In genomic region chr11:77851483-77852010, GRCm38 (mm10) we compare ENCODE assay signal across 16 mouse cellular contexts. TPM values are rescaled to one million over a fixed set of nuclear protein-coding genes. Genes with fewer than 3 reads are reported as not detected.
DNase-seq lines count a peak whose midpoint lies in the region; ATAC-seq and TF ChIP-seq lines count a peak whose summit lies in the region.
"Had no signal": no experiment of that assay in that cellular context is flagged by ENCODE, and none has a peak within 500 bp of the region (broad histone marks: within the 10 kb centered on the region; RNA-seq: fewer than 3 reads in every experiment).

No protein-coding gene starts in this region.

- peak overlapping the region; percentile 44; the same call in 1 of the 2 replicates for H3K27ac ChIP-seq in limb, embryonic 15.5 days
- no peak overlapping the region for H3K27ac ChIP-seq in limb, embryonic 10.5 days
- H3K27ac ChIP-seq in forebrain, postnatal 0 days (ENCODE audit: low read depth, low read length), result peak overlapping the region; percentile 92
- peak overlapping the region; percentile 68; the same call in 1 of the 2 replicates for H3K27ac ChIP-seq in midbrain, embryonic 11.5 days (ENCODE audit: low read depth, low read length)
- H3K27ac ChIP-seq in olfactory bulb, adult 2 months (ENCODE audit: insufficient read depth, low read depth, low read length), result peak overlapping the region; percentile 73
- H3K27ac ChIP-seq: lung, embryonic 15.5 days had no signal

- no peak overlapping the region for H3K4me3 ChIP-seq in limb, embryonic 15.5 days
- H3K4me3 ChIP-seq in limb, embryonic 10.5 days, result no peak overlapping the region
- no peak overlapping the region for H3K4me3 ChIP-seq in forebrain, postnatal 0 days (ENCODE audit: low read depth, low read length)
- no peak overlapping the region for H3K4me3 ChIP-seq in midbrain, embryonic 11.5 days (ENCODE audit: low read depth, low read length)
- no peak overlapping the region for H3K4me3 ChIP-seq in olfactory bulb, adult 2 months (ENCODE audit: insufficient read depth, low read depth, low read length)
- H3K4me3 ChIP-seq: lung, embryonic 15.5 days had no signal

- no peak for TF ChIP-seq POLR2A in olfactory bulb, adult 2 months (IDR thresholded peaks at IDR 0.05; ENCODE audit: insufficient read depth, low read depth, low read length)

- peaks cover 22% of the 10 kb centered on the region for H3K4me1 ChIP-seq in limb, embryonic 15.5 days
- H3K4me1 ChIP-seq in limb, embryonic 10.5 days, result peaks cover 58% of the 10 kb centered on the region
- H3K4me1 ChIP-seq in forebrain, postnatal 0 days (ENCODE audit: insufficient read depth), result peaks cover 34% of the 10 kb centered on the region
- H3K4me1 ChIP-seq in midbrain, embryonic 11.5 days (ENCODE audit: control insufficient read depth, insufficient read depth, low read length), result peaks cover 22% of the 10 kb centered on the region
- H3K4me1 ChIP-seq in olfactory bulb, adult 2 months (ENCODE audit: control insufficient read depth, insufficient read depth, low read length), result peaks cover 62% of the 10 kb centered on the region

- 79% methylated on average over 6 of the region's 6 CpGs for WGBS in limb, embryonic 15.5 days
- WGBS in limb, embryonic 10.5 days, result 70% methylated on average over 6 of the region's 6 CpGs
- WGBS in forebrain, postnatal 0 days, result 54% methylated on average over 6 of the region's 6 CpGs
- WGBS in midbrain, embryonic 11.5 days, result 76% methylated on average over 6 of the region's 6 CpGs
- WGBS in olfactory bulb, adult 2 months, result 60% methylated on average over 6 of the region's 6 CpGs

- DNase-seq in limb, embryonic 10.5 days (ENCODE audit: low spot score), result no peak
- no peak for DNase-seq in forebrain, postnatal 0 days
- no peak for DNase-seq in midbrain, embryonic 11.5 days (ENCODE audit: low spot score, missing footprints)
- no peak for DNase-seq in left cerebral cortex, adult 9 months (ENCODE audit: low spot score in 2 of 2)
- no peak for DNase-seq in urinary bladder, adult 2 months (ENCODE audit: low spot score)
- DNase-seq in B cell, adult 2 months, result no peak
- DNase-seq: adrenal gland, postnatal 10 days; heart, adult 11 months; kidney, postnatal 36 days; liver had no signal

- peaks cover 67% of the 10 kb centered on the region for H3K36me3 ChIP-seq in limb, embryonic 15.5 days
- H3K36me3 ChIP-seq in limb, embryonic 10.5 days, result peaks cover 79% of the 10 kb centered on the region
- H3K36me3 ChIP-seq in forebrain, postnatal 0 days (ENCODE audit: insufficient read depth), result peaks cover 51% of the 10 kb centered on the region
- H3K36me3 ChIP-seq in midbrain, embryonic 11.5 days (ENCODE audit: control insufficient read depth, insufficient read depth, low read length), result peaks cover 1% of the 10 kb centered on the region; the same call in 1 of the 2 replicates

- TF ChIP-seq CTCF in forebrain, postnatal 0 days (IDR thresholded peaks at IDR 0.05; ENCODE audit: low read depth), result no peak
- TF ChIP-seq CTCF in olfactory bulb, adult 2 months (IDR thresholded peaks at IDR 0.05; ENCODE audit: insufficient read depth, low read depth, low read length), result no peak

- no peaks in the 10 kb centered on the region for H3K27me3 ChIP-seq in limb, embryonic 15.5 days
- peaks cover 84% of the 10 kb centered on the region for H3K27me3 ChIP-seq in limb, embryonic 10.5 days (ENCODE audit: low read depth, poor library complexity, severe bottlenecking)
- no peaks in the 10 kb centered on the region for H3K27me3 ChIP-seq in forebrain, postnatal 0 days (ENCODE audit: insufficient read depth, low read length)
- H3K27me3 ChIP-seq in midbrain, embryonic 11.5 days (ENCODE audit: control insufficient read depth, insufficient read depth, low read length), result no peaks in the 10 kb centered on the region
- H3K27me3 ChIP-seq: lung, embryonic 15.5 days had no signal

- ATAC-seq in limb, embryonic 15.5 days (ENCODE audit: insufficient number of reproducible peaks, low FRiP score, low TSS enrichment, low read depth), result no peak
- peak; percentile 3; the same call in 1 of the 2 replicates for ATAC-seq in forebrain, postnatal 0 days
- ATAC-seq in midbrain, embryonic 11.5 days (ENCODE audit: low FRiP score), result peak; percentile 14; the same call in 1 of the 2 replicates
- ATAC-seq: intestine, postnatal 0 days had no signal

- no peak overlapping the region for H3K9ac ChIP-seq in limb, embryonic 15.5 days
- 0 out of 2 replicates have a peak overlapping the region, but pooled peaks have one; percentile 10 for H3K9ac ChIP-seq in forebrain, postnatal 0 days
- H3K9ac ChIP-seq in midbrain, embryonic 11.5 days (ENCODE audit: low read length), result peak overlapping the region; percentile 44; the same call in 1 of the 2 replicates
- H3K9ac ChIP-seq: lung, embryonic 15.5 days had no signal

- no peak overlapping the region for H3K4me2 ChIP-seq in limb, embryonic 15.5 days
- no peak overlapping the region for H3K4me2 ChIP-seq in forebrain, postnatal 0 days (ENCODE audit: low read depth)
- no peak overlapping the region for H3K4me2 ChIP-seq in midbrain, embryonic 11.5 days
- H3K4me2 ChIP-seq: lung, embryonic 15.5 days had no signal

- no peaks in the 10 kb centered on the region for H3K9me3 ChIP-seq in limb, embryonic 15.5 days
- H3K9me3 ChIP-seq in limb, embryonic 10.5 days (replicated peaks), result no peaks in the 10 kb centered on the region
- no peaks in the 10 kb centered on the region for H3K9me3 ChIP-seq in forebrain, postnatal 0 days (ENCODE audit: low read length)
- H3K9me3 ChIP-seq in midbrain, embryonic 11.5 days (ENCODE audit: control insufficient read depth, low read length), result no peaks in the 10 kb centered on the region
- H3K9me3 ChIP-seq: lung, embryonic 15.5 days had no signal

RNA-seq across cellular contexts. Expression of gene Pipox, which starts 42.3 kb away (rescaled TPM):
- 0.74 and 0.91 TPM in 2 replicates for polyA plus RNA-seq in limb, embryonic 15.5 days (2015; fragmentation: Nextera tagmentation; extraction: Ambion mirVana)
- 0.34 and 0.48 TPM in 2 replicates for polyA plus RNA-seq in limb, embryonic 10.5 days (2016; fragmentation: Nextera tagmentation; extraction: Ambion mirVana)
- total RNA-seq in forebrain, postnatal 0 days (2014; rRNA removed), result 3.8 and 6.8 TPM in 2 replicates
- 3.7 and 4.2 TPM in 2 replicates for polyA plus RNA-seq in forebrain, postnatal 0 days (2015; fragmentation: Nextera tagmentation; extraction: Ambion mirVana)
- polyA plus RNA-seq in midbrain, embryonic 11.5 days (2014; fragmentation: Nextera tagmentation; extraction: Ambion mirVana), result 12.1 and 12.6 TPM in 2 replicates
- polyA plus RNA-seq in olfactory bulb, adult 2 months (2012; ENCODE audit: insufficient read depth, insufficient read length, low replicate concordance, missing spikeins), result not detected in 2 replicates
- polyA plus RNA-seq in urinary bladder, adult 2 months (2012; rRNA removed), result 0.37 and 0.66 TPM in 2 replicates
- total RNA-seq: megakaryocyte, adult 5-6 weeks; MEL had no signal
